Mouse (Mus musculus): ENCODE data around the gene Hist1h3e. TPM values are rescaled to one million over a fixed set of nuclear protein-coding genes. Genes with fewer than 3 reads are reported as not detected.

Hist1h3e gene
- polyA plus RNA-seq, 1 experiment, result 14.3 TPM

DNA sequence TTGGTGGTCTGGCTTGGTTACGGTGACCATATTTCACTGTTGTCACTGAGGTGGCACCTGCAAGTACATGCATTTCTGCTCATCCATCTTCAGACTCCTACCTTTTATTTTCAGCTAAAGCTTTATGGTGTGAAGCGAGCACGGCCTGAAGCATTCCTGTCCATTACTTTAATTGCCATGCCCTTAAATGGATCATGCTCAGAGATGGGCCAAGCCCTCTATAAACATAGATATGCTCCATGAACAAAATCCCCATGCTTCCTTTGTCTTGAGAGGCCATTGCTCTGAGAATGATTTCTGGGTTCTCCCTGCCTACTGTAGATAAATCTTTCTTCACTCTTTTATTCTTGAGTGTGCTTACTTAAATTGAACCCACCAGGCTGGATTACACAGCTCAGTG lies 42.3 kb upstream of the Hist1h3e start:
- Histone ChIP-seq H3K4me3 (ENCODE audit: low read depth, low read length) (no peak overlapping the region), H3K9me3 (replicated peaks; ENCODE audit: control insufficient read depth, insufficient read depth, low read length, poor library complexity, severe bottlenecking) (no peaks in the 10 kb centered on the region), H3K9ac (ENCODE audit: low read depth, poor library complexity, severe bottlenecking) (no peak overlapping the region), H3K36me3 (ENCODE audit: control insufficient read depth, insufficient read depth, low read length, poor library complexity, severe bottlenecking) (no peaks in the 10 kb centered on the region), H3K27ac (ENCODE audit: insufficient read depth, low read length) (no peak overlapping the region), H3K4me1 (ENCODE audit: control insufficient read depth, insufficient read depth, low read length) (no peaks in the 10 kb centered on the region), H3K27me3 (ENCODE audit: control insufficient read depth, insufficient read depth, low read length, poor library complexity, severe bottlenecking) (no peaks in the 10 kb centered on the region)
- TF ChIP-seq POLR2A (IDR thresholded peaks at IDR 0.05; ENCODE audit: insufficient read depth, low read length) (no peak), CTCF (IDR thresholded peaks at IDR 0.05; ENCODE audit: low read depth, low read length) (no peak), EP300 (IDR thresholded peaks at IDR 0.05; ENCODE audit: insufficient read depth, low read depth, low read length) (no peak)

DNA sequence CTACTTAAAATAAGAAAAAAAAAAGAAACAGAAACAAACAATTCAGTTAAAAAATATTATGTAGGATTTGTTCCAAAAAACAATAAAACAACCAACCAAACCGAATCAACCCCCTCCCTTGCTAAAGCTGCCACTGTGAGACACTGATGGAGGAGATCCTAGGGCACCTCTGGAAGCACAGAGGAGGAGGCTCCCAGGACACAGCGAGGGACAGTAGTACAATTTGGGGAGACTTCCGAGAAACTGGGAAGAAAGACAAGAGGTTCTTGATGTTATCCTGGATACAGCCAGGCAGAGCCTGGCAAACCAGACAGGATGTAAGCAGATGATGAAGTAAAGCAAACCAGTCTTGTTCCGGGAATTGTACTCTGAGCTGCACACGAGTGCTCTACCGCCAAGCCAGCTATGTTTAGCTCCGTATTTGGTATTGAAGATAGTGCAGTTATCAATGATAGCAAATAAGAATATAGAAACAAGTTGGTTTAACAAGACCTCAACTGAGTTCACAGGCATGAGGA lies 41.1 kb upstream of the Hist1h3e start:
- no peaks in the 10 kb centered on the region for H3K4me1 ChIP-seq (ENCODE audit: control insufficient read depth, insufficient read depth, low read length)
- H3K9me3 ChIP-seq (replicated peaks; ENCODE audit: control insufficient read depth, insufficient read depth, low read length, poor library complexity, severe bottlenecking), result no peaks in the 10 kb centered on the region
- no peaks in the 10 kb centered on the region for H3K36me3 ChIP-seq (ENCODE audit: control insufficient read depth, insufficient read depth, low read length, poor library complexity, severe bottlenecking)
- no peaks in the 10 kb centered on the region for H3K27me3 ChIP-seq (ENCODE audit: control insufficient read depth, insufficient read depth, low read length, poor library complexity, severe bottlenecking)
- no peak for TF ChIP-seq EP300 (IDR thresholded peaks at IDR 0.05; ENCODE audit: insufficient read depth, low read depth, low read length)
- TF ChIP-seq POLR2A (IDR thresholded peaks at IDR 0.05; ENCODE audit: insufficient read depth, low read length), result no peak
- no peak for TF ChIP-seq CTCF (IDR thresholded peaks at IDR 0.05; ENCODE audit: low read depth, low read length)
- no peak overlapping the region for H3K27ac ChIP-seq (ENCODE audit: insufficient read depth, low read length)
- H3K4me3 ChIP-seq (ENCODE audit: low read depth, low read length), result no peak overlapping the region
- no peak overlapping the region for H3K9ac ChIP-seq (ENCODE audit: low read depth, poor library complexity, severe bottlenecking)

DNA sequence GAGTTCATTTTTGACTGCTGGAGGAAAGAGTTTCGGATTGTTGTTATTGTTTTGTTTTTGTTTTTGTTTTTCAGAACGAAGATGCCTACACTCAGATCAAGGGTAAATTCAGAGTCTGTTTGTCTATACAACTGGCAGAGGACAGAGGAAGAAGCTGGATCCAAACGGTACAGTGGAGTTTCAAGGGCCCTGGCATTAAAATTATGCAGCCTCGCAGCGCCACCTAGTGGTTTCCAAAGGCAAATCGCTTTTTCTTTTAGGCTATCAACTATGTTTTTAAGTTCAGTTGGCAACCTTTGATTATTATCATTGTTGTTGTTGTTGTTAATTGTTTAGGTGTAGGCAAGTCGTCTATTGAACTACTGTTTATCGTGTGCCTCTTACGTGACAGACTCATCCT lies 35.8 kb upstream of the Hist1h3e start:
- TF ChIP-seq CTCF (IDR thresholded peaks at IDR 0.05; ENCODE audit: low read depth, low read length) (peak; percentile 50), POLR2A (IDR thresholded peaks at IDR 0.05; ENCODE audit: insufficient read depth, low read length) (no peak)
- no peak overlapping the region for H3K9ac ChIP-seq (ENCODE audit: low read depth, poor library complexity, severe bottlenecking)
- no peaks in the 10 kb centered on the region for H3K27me3 ChIP-seq (ENCODE audit: control insufficient read depth, insufficient read depth, low read length, poor library complexity, severe bottlenecking)
- H3K9me3 ChIP-seq (replicated peaks; ENCODE audit: control insufficient read depth, insufficient read depth, low read length, poor library complexity, severe bottlenecking), result no peaks in the 10 kb centered on the region; the same call in 1 of the 2 replicates
- H3K36me3 ChIP-seq (ENCODE audit: control insufficient read depth, insufficient read depth, low read length, poor library complexity, severe bottlenecking), result no peaks in the 10 kb centered on the region
- no peak overlapping the region for H3K27ac ChIP-seq (ENCODE audit: insufficient read depth, low read length)
- H3K4me1 ChIP-seq (ENCODE audit: control insufficient read depth, insufficient read depth, low read length), result peaks cover 6% of the 10 kb centered on the region
- no peak overlapping the region for H3K4me3 ChIP-seq (ENCODE audit: low read depth, low read length)

DNA sequence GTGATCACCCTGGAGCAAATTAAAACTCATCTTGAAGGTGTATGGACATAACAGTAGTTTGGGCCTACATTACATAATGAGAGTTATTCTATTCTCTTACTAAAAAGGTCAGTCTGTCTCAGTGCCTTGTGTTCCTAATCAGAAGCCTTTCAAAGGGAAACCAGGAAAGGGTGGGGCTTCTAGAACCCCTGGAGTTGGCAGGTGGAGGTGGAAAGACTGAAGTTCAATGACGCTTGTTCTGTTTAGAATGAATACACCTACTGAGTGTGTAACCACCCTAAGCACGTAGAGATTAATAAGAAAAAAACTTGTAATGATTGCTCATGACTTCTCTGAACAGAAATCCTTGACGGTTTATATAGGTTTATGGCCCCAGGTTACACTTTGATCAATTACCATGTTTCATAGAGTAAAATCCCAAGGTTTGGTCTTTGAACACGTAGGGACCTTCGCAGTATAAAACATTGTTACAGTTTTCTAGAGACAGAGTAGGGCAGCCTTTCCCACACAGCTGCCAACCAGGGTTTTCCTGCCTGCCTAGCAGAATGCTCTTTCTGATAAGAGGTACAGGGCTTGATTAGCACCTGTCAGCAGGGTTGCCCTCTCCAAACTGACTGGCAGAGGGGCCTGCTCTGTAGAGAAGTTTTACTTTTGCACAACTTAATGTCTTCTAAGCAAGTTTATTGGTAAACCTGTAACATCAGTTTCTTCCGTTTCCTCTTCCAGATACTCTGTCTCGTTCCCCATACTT lies 33.6 kb upstream of the Hist1h3e start:
- Histone ChIP-seq H3K27me3 (ENCODE audit: control insufficient read depth, insufficient read depth, low read length, poor library complexity, severe bottlenecking) (no peaks in the 10 kb centered on the region), H3K9ac (ENCODE audit: low read depth, poor library complexity, severe bottlenecking) (no peak overlapping the region), H3K4me3 (ENCODE audit: low read depth, low read length) (no peak overlapping the region), H3K36me3 (ENCODE audit: control insufficient read depth, insufficient read depth, low read length, poor library complexity, severe bottlenecking) (no peaks in the 10 kb centered on the region), H3K4me1 (ENCODE audit: control insufficient read depth, insufficient read depth, low read length) (peaks cover 6% of the 10 kb centered on the region), H3K27ac (ENCODE audit: insufficient read depth, low read length) (peak overlapping the region; percentile 87), H3K9me3 (replicated peaks; ENCODE audit: control insufficient read depth, insufficient read depth, low read length, poor library complexity, severe bottlenecking) (no peaks in the 10 kb centered on the region; the same call in 1 of the 2 replicates)
- TF ChIP-seq POLR2A (IDR thresholded peaks at IDR 0.05; ENCODE audit: insufficient read depth, low read length), result no peak
- TF ChIP-seq EP300 (IDR thresholded peaks at IDR 0.05; ENCODE audit: insufficient read depth, low read depth, low read length), result no peak
- no peak for TF ChIP-seq CTCF (IDR thresholded peaks at IDR 0.05; ENCODE audit: low read depth, low read length)

DNA sequence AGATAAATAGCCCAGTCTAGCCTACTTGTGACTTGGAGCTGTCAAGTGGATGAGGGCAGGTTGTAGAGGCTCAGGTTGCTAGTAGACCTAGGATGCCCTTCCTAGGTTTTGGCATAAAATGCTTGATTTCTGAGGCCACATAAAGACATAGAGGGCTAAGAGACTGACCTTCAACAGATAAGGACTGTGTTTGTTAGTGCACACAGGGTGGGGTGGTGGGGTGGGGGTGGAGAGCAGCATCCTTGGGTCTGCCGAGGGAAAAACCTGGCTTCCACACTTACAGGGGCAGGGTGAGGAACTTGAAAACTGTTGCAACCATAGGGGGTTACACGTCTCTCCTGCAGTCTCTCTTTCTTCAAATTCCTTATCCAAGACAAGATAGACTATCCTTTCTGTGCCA lies 33.0 kb upstream of the Hist1h3e start:
- no peak overlapping the region for H3K9ac ChIP-seq (ENCODE audit: low read depth, poor library complexity, severe bottlenecking)
- peak overlapping the region; percentile 87 for H3K27ac ChIP-seq (ENCODE audit: insufficient read depth, low read length)
- H3K36me3 ChIP-seq (ENCODE audit: control insufficient read depth, insufficient read depth, low read length, poor library complexity, severe bottlenecking), result no peaks in the 10 kb centered on the region
- H3K4me3 ChIP-seq (ENCODE audit: low read depth, low read length), result no peak overlapping the region
- no peaks in the 10 kb centered on the region; the same call in 1 of the 2 replicates for H3K9me3 ChIP-seq (replicated peaks; ENCODE audit: control insufficient read depth, insufficient read depth, low read length, poor library complexity, severe bottlenecking)
- no peaks in the 10 kb centered on the region for H3K27me3 ChIP-seq (ENCODE audit: control insufficient read depth, insufficient read depth, low read length, poor library complexity, severe bottlenecking)
- peaks cover 6% of the 10 kb centered on the region for H3K4me1 ChIP-seq (ENCODE audit: control insufficient read depth, insufficient read depth, low read length)
- TF ChIP-seq CTCF (IDR thresholded peaks at IDR 0.05; ENCODE audit: low read depth, low read length), result no peak
- TF ChIP-seq POLR2A (IDR thresholded peaks at IDR 0.05; ENCODE audit: insufficient read depth, low read length), result no peak
- TF ChIP-seq EP300 (IDR thresholded peaks at IDR 0.05; ENCODE audit: insufficient read depth, low read depth, low read length), result no peak

DNA sequence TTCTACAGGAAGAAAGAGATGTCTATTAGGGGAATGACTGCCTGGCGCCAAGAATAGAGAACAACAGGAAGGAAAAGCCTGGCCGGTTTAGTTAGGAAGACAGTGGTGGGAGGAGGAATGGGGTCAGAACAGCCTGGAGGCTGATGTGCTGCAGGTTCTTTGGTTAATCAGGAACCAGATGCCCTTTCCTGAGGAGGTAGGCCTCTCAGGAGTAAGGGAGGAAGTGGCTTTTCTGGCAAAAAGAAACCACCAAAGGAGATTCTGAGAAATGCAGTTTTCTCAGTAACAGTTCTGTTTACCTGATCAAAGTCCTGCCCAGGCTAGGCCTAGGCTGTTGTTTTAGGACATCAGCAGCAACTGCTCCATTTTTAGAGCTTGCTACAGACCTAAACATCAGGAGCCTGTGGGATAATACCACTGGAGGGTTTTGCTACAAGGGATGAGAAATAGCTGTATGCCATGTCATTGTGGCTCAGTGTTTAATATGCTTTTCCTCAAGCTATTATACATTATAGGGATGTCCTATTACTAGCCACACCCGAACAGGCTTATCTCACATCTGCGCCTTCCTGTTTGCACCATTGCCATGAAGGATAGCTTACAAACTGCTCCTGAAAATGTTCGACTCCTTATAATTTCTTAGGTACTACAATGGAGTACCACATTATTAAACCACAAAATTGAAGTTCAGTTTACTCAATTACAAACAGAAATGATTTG lies 31.0 kb upstream of the Hist1h3e start:
- no peaks in the 10 kb centered on the region for H3K27me3 ChIP-seq (ENCODE audit: control insufficient read depth, insufficient read depth, low read length, poor library complexity, severe bottlenecking)
- no peak overlapping the region for H3K9ac ChIP-seq (ENCODE audit: low read depth, poor library complexity, severe bottlenecking)
- H3K27ac ChIP-seq (ENCODE audit: insufficient read depth, low read length), result peak overlapping the region; percentile 86
- H3K36me3 ChIP-seq (ENCODE audit: control insufficient read depth, insufficient read depth, low read length, poor library complexity, severe bottlenecking), result no peaks in the 10 kb centered on the region
- H3K4me3 ChIP-seq (ENCODE audit: low read depth, low read length), result no peak overlapping the region
- TF ChIP-seq EP300 (IDR thresholded peaks at IDR 0.05; ENCODE audit: insufficient read depth, low read depth, low read length) (peak; percentile 85), CTCF (IDR thresholded peaks at IDR 0.05; ENCODE audit: low read depth, low read length) (no peak), POLR2A (IDR thresholded peaks at IDR 0.05; ENCODE audit: insufficient read depth, low read length) (no peak)
- H3K9me3 ChIP-seq (replicated peaks; ENCODE audit: control insufficient read depth, insufficient read depth, low read length, poor library complexity, severe bottlenecking), result no peaks in the 10 kb centered on the region; the same call in 1 of the 2 replicates
- H3K4me1 ChIP-seq (ENCODE audit: control insufficient read depth, insufficient read depth, low read length), result peaks cover 6% of the 10 kb centered on the region

Measured in ES-Bruce4 (cell line).